ENCODE assay signal across 8 mouse cellular contexts in the genomic region with DNA sequence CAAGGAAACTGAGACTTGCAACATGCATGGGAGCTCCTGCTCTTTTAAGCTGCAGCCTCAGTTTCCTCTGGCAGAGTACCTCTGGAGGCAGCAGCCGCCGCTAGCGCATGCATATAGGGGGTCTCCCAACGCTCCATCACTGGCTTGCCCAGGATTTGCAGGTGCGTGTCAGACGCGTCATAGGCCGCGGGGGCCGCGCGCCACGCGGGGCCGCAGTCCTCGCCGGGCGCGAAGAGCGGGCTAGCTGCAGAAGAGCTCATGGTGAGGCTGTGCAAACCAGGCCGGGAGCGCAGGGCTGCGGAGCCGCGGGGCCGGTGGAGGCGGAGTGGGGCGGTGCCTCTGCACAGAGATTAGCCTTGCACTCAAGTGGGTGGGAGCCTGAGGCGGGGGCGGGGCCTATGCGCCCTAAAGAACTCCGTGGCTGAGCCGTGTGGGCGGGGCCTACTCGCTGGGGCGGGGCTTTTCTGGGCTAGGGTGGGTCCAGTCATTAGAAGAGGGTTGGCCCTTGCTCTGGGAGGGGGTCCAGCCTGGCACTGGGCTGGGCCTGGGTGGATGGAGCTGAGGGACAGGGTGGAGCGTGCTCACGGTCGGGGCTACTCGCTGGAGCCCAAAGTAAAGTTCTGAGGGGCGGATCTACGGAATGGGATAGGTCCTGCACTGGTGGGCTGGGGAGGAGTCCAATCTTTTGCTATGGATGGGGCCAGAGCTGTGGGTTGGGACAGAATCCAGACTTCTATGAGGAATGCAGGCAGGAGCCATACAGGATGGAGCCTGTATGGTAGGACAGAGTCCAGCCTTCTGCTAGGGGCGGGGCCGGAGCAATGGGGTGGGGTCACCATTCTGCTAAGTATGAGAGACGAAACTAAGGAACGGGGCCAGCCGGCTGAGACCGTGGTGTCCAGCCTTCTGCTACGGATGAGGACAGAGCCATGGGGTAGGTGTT. TPM values are rescaled to one million over a fixed set of nuclear protein-coding genes. Genes with fewer than 3 reads are reported as not detected.
A peak's percentile ranks its signal among the peaks of the same experiment; 100 is the strongest.
DNase-seq lines count a peak whose midpoint lies in the region; ATAC-seq and TF ChIP-seq lines count a peak whose summit lies in the region.

A gene (minus strand): TSS at position 371 of the 943 bp plus-strand sequence.
A gene (plus strand): TSS at position 845 of the 943 bp plus-strand sequence.

- H3K9ac ChIP-seq in kidney, embryonic 14.5 days (ENCODE audit: low read depth, low read length), result peak within 1 kb of the TSS; percentile 67
- H3K9ac ChIP-seq in limb, embryonic 15.5 days, result peak within 1 kb of the TSS; percentile 62

- H3K27ac ChIP-seq in bone marrow macrophage, adult 2 months (ENCODE audit: insufficient read depth, low read depth, low read length), result peak within 1 kb of the TSS; percentile 95
- H3K27ac ChIP-seq in embryonic fibroblast, embryonic 13.5 days (ENCODE audit: insufficient read depth, low read length), result peak within 1 kb of the TSS; percentile 98
- peak within 1 kb of the TSS; percentile 98 for H3K27ac ChIP-seq in kidney, embryonic 14.5 days (ENCODE audit: low read depth, low read length)
- H3K27ac ChIP-seq in limb, embryonic 15.5 days, result peak within 1 kb of the TSS; percentile 99

- WGBS in kidney, embryonic 14.5 days, result under 1% methylated on average over 45 of the region's 49 CpGs
- WGBS in limb, embryonic 15.5 days, result 0% methylated on average over 44 of the region's 49 CpGs

- H3K36me3 ChIP-seq in kidney, embryonic 14.5 days (ENCODE audit: control insufficient read depth, insufficient read depth, low read length), result peaks cover 32% of the 10 kb centered on the region
- peaks cover 33% of the 10 kb centered on the region for H3K36me3 ChIP-seq in limb, embryonic 15.5 days

- no peak for TF ChIP-seq CTCF in bone marrow macrophage, adult 2 months (IDR thresholded peaks at IDR 0.05; ENCODE audit: low read depth, low read length)
- no peak for TF ChIP-seq CTCF in embryonic fibroblast, embryonic 13.5 days (IDR thresholded peaks at IDR 0.05; ENCODE audit: borderline replicate concordance, insufficient read depth, low read length)

- ATAC-seq in kidney, embryonic 14.5 days (ENCODE audit: low FRiP score, low TSS enrichment), result peak; percentile 92
- peak; percentile 94 for ATAC-seq in limb, embryonic 15.5 days (ENCODE audit: insufficient number of reproducible peaks, low FRiP score, low TSS enrichment, low read depth)

- DNase-seq in A20 (ENCODE audit: low read depth, low spot score), result peak; percentile 97
- DNase-seq in heart, adult 9 months (ENCODE audit: low spot score in 2 of 2), result peak; percentile 97
- DNase-seq in monocyte, adult 2 months (ENCODE audit: low read depth in 1 of 2, low spot score in 2 of 2), result peak; percentile 62 to 78
- peak; percentile 94 to 96 for DNase-seq in spleen, postnatal 36 days (ENCODE audit: low spot score in 2 of 2)

- H3K4me2 ChIP-seq in kidney, embryonic 14.5 days (replicated peaks; ENCODE audit: low read depth, low read length), result peak within 1 kb of the TSS; percentile 92
- H3K4me2 ChIP-seq in limb, embryonic 15.5 days, result peak within 1 kb of the TSS; percentile 92

- H3K4me3 ChIP-seq in bone marrow macrophage, adult 2 months (ENCODE audit: insufficient read depth, low read length), result peak within 1 kb of the TSS; percentile 75
- peak within 1 kb of the TSS; percentile 60 for H3K4me3 ChIP-seq in embryonic fibroblast, embryonic 13.5 days (ENCODE audit: insufficient read depth, low read length)
- H3K4me3 ChIP-seq in kidney, embryonic 14.5 days (ENCODE audit: low read length), result peak within 1 kb of the TSS; percentile 53
- peak within 1 kb of the TSS; percentile 55 for H3K4me3 ChIP-seq in limb, embryonic 15.5 days

- TF ChIP-seq POLR2A in bone marrow macrophage, adult 2 months (IDR thresholded peaks at IDR 0.05; ENCODE audit: borderline replicate concordance, low read depth, low read length), result 0 out of 2 replicates have a peak, but pooled peaks have one; percentile 47
- TF ChIP-seq POLR2A in embryonic fibroblast, embryonic 13.5 days (IDR thresholded peaks at IDR 0.05; ENCODE audit: low read depth, low read length), result peak; percentile 70

- no peaks in the 10 kb centered on the region for H3K9me3 ChIP-seq in kidney, embryonic 14.5 days (ENCODE audit: control insufficient read depth, low read length)
- H3K9me3 ChIP-seq in limb, embryonic 15.5 days, result no peaks in the 10 kb centered on the region

- peaks cover 25% of the 10 kb centered on the region for H3K4me1 ChIP-seq in bone marrow macrophage, adult 2 months (ENCODE audit: control insufficient read depth, insufficient read depth, low read length)
- peaks cover 3% of the 10 kb centered on the region; the same call in 1 of the 2 replicates for H3K4me1 ChIP-seq in embryonic fibroblast, embryonic 13.5 days (ENCODE audit: control insufficient read depth, insufficient read depth, low read length)
- H3K4me1 ChIP-seq in kidney, embryonic 14.5 days (ENCODE audit: control insufficient read depth, insufficient read depth, low read length), result peaks cover 25% of the 10 kb centered on the region
- peaks cover 47% of the 10 kb centered on the region for H3K4me1 ChIP-seq in limb, embryonic 15.5 days

- H3K27me3 ChIP-seq in kidney, embryonic 14.5 days (ENCODE audit: control insufficient read depth, insufficient read depth, low read length), result no peaks in the 10 kb centered on the region
- H3K27me3 ChIP-seq in limb, embryonic 15.5 days, result no peaks in the 10 kb centered on the region

RNA-seq across cellular contexts. Expression of the first gene that starts in this region (rescaled TPM):
- 19.5 and 26.3 TPM in 2 replicates for polyA plus RNA-seq in bone marrow macrophage, adult 2 months (2012; ENCODE audit: insufficient read depth, insufficient read length, missing spikeins)
- 19.9 and 21.9 TPM in 2 replicates for polyA plus RNA-seq in embryonic fibroblast, embryonic 13.5 days (2011; ENCODE audit: insufficient read length, low read depth, missing spikeins)
- polyA plus RNA-seq in kidney, embryonic 14.5 days (2014; fragmentation: Nextera tagmentation; extraction: Ambion mirVana), result 30.2 and 33.6 TPM in 2 replicates
- 64.4 and 127 TPM in 2 replicates for polyA plus RNA-seq in limb, embryonic 15.5 days (2015; fragmentation: Nextera tagmentation; extraction: Ambion mirVana)

RNA-seq across cellular contexts. Expression of the second gene that starts in this region (rescaled TPM):
- 103 and 109 TPM in 2 replicates for polyA plus RNA-seq in bone marrow macrophage, adult 2 months (2012; ENCODE audit: insufficient read depth, insufficient read length, missing spikeins)
- 117 and 142 TPM in 2 replicates for polyA plus RNA-seq in embryonic fibroblast, embryonic 13.5 days (2011; ENCODE audit: insufficient read length, low read depth, missing spikeins)
- 45.8 and 56.9 TPM in 2 replicates for polyA plus RNA-seq in kidney, embryonic 14.5 days (2014; fragmentation: Nextera tagmentation; extraction: Ambion mirVana)
- 56.8 and 59.7 TPM in 2 replicates for polyA plus RNA-seq in limb, embryonic 15.5 days (2015; fragmentation: Nextera tagmentation; extraction: Ambion mirVana)

Comparison
In these comparisons a context has a peak if more than half of its experiments do, and no peak if none do; other contexts are left out.
1. Peak in every context shown above with its lines: DNase-seq, ATAC-seq, H3K4me3 ChIP-seq and H3K27ac ChIP-seq.